Mouse (Mus musculus) kidney, postnatal 4 days (tissue): ENCODE results near the gene Rhox4b.
"Not testable (repeated sequence)": the region's sequence is repeated elsewhere in the genome, so short reads cannot be mapped to it uniquely, and the experiment has no call there.

Experiments
- DNase-seq, 2 experiments: peaks; one replicate each; pipeline ENCODE4 v3.0.0; 2021; ENCODE audit warnings: mixed read lengths in 2 of 2

The Rhox4b gene

DNA sequence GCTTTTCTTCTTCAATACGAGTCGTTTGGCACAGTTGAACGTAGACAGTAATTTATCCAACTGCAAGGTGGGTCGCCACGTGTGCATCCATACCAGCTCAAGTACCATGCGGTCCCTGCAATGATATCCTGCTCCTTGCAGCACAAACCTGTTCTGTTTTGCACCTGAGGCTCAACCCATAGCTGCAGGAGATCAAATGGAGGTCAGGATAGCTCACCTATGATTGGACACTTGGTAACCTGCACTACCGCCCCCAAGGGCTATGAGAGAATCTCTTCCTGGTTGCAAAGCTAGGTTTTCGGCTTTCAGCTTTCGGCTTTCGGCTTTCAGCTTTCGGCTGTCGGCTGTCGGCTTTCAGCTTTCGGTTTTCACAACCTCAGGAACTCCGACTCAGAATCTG lies at the start of gene Rhox4b:
Rhox4b (plus strand) TSS at position 301 of the 400 bp plus-strand sequence.
- not testable (repeated sequence) for DNase-seq

- DNase-seq, result not testable (repeated sequence)
Measured at GRCm38 (mm10) chrX:37390548-37390947, 41.7 kb upstream of the Rhox4b start, which contains the start of gene Rhox4a2. TSS of gene Rhox4a2 (plus strand) at chrX:37390848.

GRCm38 (mm10) chrX:37411767-37412166 lies 20.5 kb upstream of the Rhox4b start, which contains the start of gene Rhox2b:
TSS of gene Rhox2b (plus strand) at chrX:37412067.
- DNase-seq, result not testable (repeated sequence)

DNA sequence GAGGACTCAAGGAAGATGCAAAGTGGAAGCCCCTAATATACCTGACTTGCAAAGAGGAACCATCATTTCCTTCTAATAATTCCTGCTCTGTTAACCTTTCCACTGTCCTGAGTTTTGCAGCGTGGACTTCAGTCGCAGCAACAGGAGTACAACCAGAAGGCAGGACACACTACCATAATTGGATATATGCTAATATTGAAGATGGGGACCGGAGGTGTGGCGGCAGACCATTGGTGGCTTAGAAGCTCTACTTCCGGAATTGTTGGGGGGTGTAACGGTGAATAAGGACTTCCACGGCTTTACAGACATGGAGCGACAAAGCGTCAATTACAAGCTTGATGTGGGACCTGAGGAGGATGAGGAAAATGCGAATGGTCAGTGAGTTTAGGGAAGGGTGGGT lies 21.1 kb downstream of the Rhox4b start, which contains the start of gene Rhox2c:
Rhox2c (plus strand) TSS at position 301 of the 400 bp plus-strand sequence.
- not testable (repeated sequence) for DNase-seq

- DNase-seq, result not testable (repeated sequence)
Measured at GRCm38 (mm10) chrX:37458285-37458684, 26.0 kb downstream of the Rhox4b start, which contains the start of gene Rhox3c. TSS of gene Rhox3c (plus strand) at chrX:37458585.

GRCm38 (mm10) chrX:37480037-37480436 lies 47.7 kb downstream of the Rhox4b start, which contains the start of gene Rhox4c:
TSS of gene Rhox4c (plus strand) at chrX:37480337.
- DNase-seq, result not testable (repeated sequence)
